Mouse (Mus musculus) lung, postnatal 0 days (tissue): ENCODE measurements around the gene Fblim1.

ENCODE experiments used
- CTCF ChIP-seq: IDR thresholded peaks from 2 replicates; pipeline ENCODE4 v1.5.1; 2016; ENCODE audit warnings: antibody characterized with exemption, mild to moderate bottlenecking
- EP300 ChIP-seq: IDR thresholded peaks from 2 replicates; pipeline ENCODE4 v1.6.1; 2016; ENCODE audit warnings: antibody characterized with exemption, mild to moderate bottlenecking, control low read depth

- TF ChIP-seq CTCF (no peak), EP300 (no peak)
These were observed 42.4 kb upstream of the Fblim1 start for GRCm38 (mm10) chr4:141648262-141648661.
